Mouse (Mus musculus) heart, postnatal 36 days (tissue): ENCODE results near the gene Elk1. TPM values are rescaled to one million over a fixed set of nuclear protein-coding genes. Genes with fewer than 3 reads are reported as not detected.

Experiments used
- DNase-seq, 2 experiments: peaks; one replicate each; pipeline ENCODE4 v3.0.0; 2021 to 2022
- intact Hi-C: fragments of 180-260 bp; cut with DNase I; formaldehyde crosslinking; loops from one replicate; pipeline ENCODE4 v1.15.1; 2025
- total RNA-seq, 2 experiments: library from RNA; stranded (reverse); gene quantifications; 2 replicates each; pipeline ENCODE4 v1.2.3; 2021

Elk1 gene
- 1 to 10 TPM; 9.6 to 9.9 TPM for total RNA-seq

DNA sequence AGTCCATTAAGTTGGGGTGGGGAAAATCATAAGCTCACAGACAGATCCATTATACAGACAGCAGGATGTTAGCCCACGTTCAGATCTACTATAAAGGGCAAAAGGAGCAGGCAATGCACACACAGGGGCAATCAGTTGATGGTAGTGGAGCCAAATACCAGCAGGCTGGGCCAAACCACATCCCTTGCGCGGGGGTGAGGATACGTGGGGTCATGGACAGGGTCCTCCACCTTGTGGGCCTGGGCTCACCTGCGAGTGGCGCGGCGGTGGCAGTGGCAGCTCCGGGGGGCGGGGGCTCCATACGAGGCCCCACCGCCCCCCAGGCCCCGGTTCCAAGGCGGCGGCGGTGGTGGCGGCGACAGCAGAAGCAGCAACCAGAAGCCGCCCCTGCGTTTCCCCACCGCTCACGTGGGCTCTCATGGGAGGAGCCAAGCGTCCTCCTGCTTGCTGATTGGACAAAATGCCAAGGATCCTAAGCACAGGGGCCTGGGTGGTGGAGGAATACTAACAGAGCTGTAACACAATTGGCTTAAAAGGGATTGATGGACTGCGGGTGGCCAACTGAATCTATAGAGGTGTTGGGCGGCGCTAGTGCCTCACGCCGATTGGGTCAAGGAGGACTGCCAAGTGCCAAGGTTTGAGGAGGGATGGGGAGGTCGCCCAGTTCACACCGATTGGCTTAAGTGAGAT is at the start of gene Elk1:
Gene Elk1 (minus strand): TSS at position 418 of the 690 bp plus-strand sequence.
- intact Hi-C loops = no loop called here
- DNase-seq = peak; percentile 74 to 78

DNA sequence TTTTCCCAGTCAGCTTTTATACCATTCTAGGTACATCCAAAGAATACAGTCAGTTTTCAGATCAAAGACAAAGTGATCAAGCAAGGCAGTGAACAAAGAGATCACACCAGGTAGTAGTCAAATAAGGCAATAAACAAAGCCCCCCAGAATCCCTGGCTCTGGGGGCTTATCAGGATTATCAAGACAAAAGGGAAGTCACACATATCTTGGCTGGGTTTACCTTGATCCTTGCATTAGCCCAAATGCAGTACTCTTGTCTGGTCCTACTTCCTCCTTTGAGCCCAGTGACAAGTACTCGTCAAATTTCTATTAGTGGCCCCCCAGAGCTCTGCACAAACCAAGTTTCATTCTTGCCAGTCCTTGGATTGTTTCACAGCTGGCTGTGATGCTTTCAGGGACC is 30.5 kb upstream of the Elk1 start:
- no peak for DNase-seq
- intact Hi-C loops = no loop called here

GRCm38 (mm10) chrX:20961477-20962378 is 11.3 kb upstream of the Elk1 start, which contains the start of gene Uxt:
TSS of gene Uxt (minus strand) at chrX:20962017.
- intact Hi-C loops = no loop called here
- DNase-seq = peak; percentile 87

- peak; percentile 37 to 47 for DNase-seq
- intact Hi-C loops = loop anchor here (2.0 kb wide), 2 partner anchors 117 to 283 kb away; no protein-coding TSS in a partner anchor
Observed at GRCm38 (mm10) chrX:20946055-20946454, 4.4 kb downstream of the Elk1 start.

GRCm38 (mm10) chrX:20931963-20932362 is 18.4 kb downstream of the Elk1 start:
- peak in 1 of 2 experiments; percentile 10 for DNase-seq
- intact Hi-C loops = no loop called here

- intact Hi-C loops = no loop called here
- no peak for DNase-seq
Observed at GRCm38 (mm10) chrX:20931364-20931763, 19.0 kb downstream of the Elk1 start, which contains the start of gene Cfp. TSS of gene Cfp (minus strand) at chrX:20931555.

- DNase-seq = no peak
- intact Hi-C loops = no loop called here
Observed at GRCm38 (mm10) chrX:20929859-20930258, 20.5 kb downstream of the Elk1 start.

- intact Hi-C loops = no loop called here
- no peak for DNase-seq
Observed at GRCm38 (mm10) chrX:20924976-20925375, 25.4 kb downstream of the Elk1 start.

GRCm38 (mm10) chrX:20923506-20923905 is 26.9 kb downstream of the Elk1 start:
- no peak for DNase-seq
- intact Hi-C loops = no loop called here

DNA sequence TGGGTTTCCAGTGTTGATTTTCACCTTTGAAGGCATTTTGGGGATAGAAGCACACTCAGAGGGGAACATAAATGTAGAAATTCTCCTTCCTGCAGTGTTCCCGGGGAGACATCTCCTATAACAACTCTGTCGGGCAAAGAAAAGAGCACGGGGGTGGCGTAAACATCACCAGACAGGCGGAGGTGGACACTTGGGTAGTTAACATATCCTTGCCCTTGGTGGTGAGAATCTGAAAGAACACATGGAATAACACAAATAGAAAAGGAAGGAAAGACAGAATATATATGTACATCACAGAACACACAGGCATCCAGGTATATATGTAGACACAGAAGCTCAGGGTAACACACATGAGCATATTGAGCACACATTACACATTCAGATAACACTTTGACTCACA is 29.0 kb downstream of the Elk1 start:
- intact Hi-C loops = no loop called here
- DNase-seq = no peak

- DNase-seq = peak; percentile 59 to 61
- intact Hi-C loops = no loop called here
Observed at GRCm38 (mm10) chrX:20920844-20921364, 29.5 kb downstream of the Elk1 start, which contains the start of gene Syn1. TSS of gene Syn1 (minus strand) at chrX:20921004.

GRCm38 (mm10) chrX:20920249-20920843 is 30.1 kb downstream of the Elk1 start:
- no peak for DNase-seq
- intact Hi-C loops = no loop called here

DNA sequence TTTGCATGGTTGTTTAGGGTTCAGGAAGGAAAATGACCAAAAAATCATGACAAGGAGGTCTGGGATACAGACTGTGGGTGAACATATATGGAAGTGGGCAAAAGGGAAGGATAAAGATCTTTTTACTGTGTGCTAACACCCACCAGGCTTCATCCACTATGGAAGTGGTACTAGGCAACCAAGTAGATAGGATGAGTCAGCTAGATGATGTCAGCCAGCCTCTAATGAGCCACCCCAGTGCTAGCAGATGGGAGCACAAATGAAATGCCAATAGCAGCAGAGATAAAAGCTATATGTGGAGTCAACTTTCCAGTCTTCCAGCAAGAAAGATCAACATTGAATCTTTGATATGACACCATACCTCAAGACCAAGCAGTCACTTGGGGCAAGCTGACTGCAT is 35.3 kb downstream of the Elk1 start:
- DNase-seq = no peak
- intact Hi-C loops = no loop called here

DNA sequence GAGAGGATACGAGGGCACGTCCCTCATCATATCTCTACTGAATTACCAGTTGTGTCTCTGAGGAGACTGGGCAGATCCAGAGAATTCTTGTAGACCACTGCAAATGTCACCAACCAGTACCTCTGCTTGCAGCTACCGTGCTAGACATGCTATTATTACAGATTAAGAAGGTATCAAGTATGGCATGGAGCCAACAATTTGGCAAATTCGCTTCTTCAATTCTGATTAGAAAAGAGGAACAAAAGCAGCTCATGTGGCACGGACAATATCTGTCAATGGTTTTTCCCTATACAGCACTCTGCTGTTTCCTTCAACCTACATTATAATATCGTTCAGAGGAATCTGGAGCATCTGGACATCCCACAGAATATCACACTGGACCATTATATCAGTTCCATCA is 36.7 kb downstream of the Elk1 start:
- DNase-seq = no peak
- intact Hi-C loops = no loop called here

- intact Hi-C loops = no loop called here
- DNase-seq = no peak
Observed at GRCm38 (mm10) chrX:20910074-20910473, 40.3 kb downstream of the Elk1 start.

Other genes with a start within 250 kb of the Elk1 start
- gene Usp11, start 246.7 kb downstream of the Elk1 start, total RNA-seq = 1 to 10 TPM; 4.3 to 7.9 TPM
- gene Araf, start 152.8 kb downstream of the Elk1 start, total RNA-seq = 10 to 100 TPM; 84.2 to 87.9 TPM
- gene Timp1, start 80.4 kb downstream of the Elk1 start, total RNA-seq = 1 to 10 TPM; 2.6 to 5.0 TPM
- gene Syn1, start 29.6 kb downstream of the Elk1 start, total RNA-seq = under 1 TPM; 0.16 to 0.22 TPM
- gene Cfp, start 19.1 kb downstream of the Elk1 start, total RNA-seq = 10 to 100 TPM; 10.9 to 11.5 TPM
- 10 to 100 TPM; 33.6 to 36.0 TPM for gene Uxt, start 11.4 kb upstream of the Elk1 start, total RNA-seq
- gene Zfp182, start 111.7 kb upstream of the Elk1 start, total RNA-seq = 1 to 10 TPM; 3.5 to 3.6 TPM
- not detected for gene Spaca5, start 117.8 kb upstream of the Elk1 start, total RNA-seq
- under 1 TPM; 0.14 to 0.31 TPM for gene Zfp300, start 138.9 kb upstream of the Elk1 start, total RNA-seq
- gene Ssxa1, start 165.2 kb upstream of the Elk1 start, total RNA-seq = not detected
- not detected for gene Gm21876, start 225.0 kb upstream of the Elk1 start, total RNA-seq